Mouse (Mus musculus) midbrain, embryonic 10.5 days (tissue): Measurements from ENCODE around the gene Maml3. TPM values are rescaled to one million over a fixed set of nuclear protein-coding genes. Genes with fewer than 3 reads are reported as not detected.

Source experiments
- DNase-seq: peaks from one replicate; pipeline ENCODE4 v3.0.0-alpha.2; 2017; ENCODE audit warnings: low spot score
- H3K27ac ChIP-seq: fragments of 300-500 bp; sonication (generic); replicated peaks from 2 replicates; pipeline ENCODE4 v1.5.1; 2016; ENCODE audit warnings: mild to moderate bottlenecking
- H3K27me3 ChIP-seq: fragments of 300-500 bp; sonication (generic); 2 replicates; pipeline ENCODE4 v1.6.1; 2016; ENCODE audit warnings: low read depth, mild to moderate bottlenecking; ENCODE audit not compliant: poor library complexity, severe bottlenecking
- H3K36me3 ChIP-seq: fragments of 300-500 bp; sonication (generic); 2 replicates; pipeline ENCODE4 v1.6.1; 2016; ENCODE audit warnings: mild to moderate bottlenecking, moderate library complexity
- H3K4me1 ChIP-seq: fragments of 300-500 bp; sonication (generic); 2 replicates; pipeline ENCODE4 v1.6.1; 2016
- H3K4me3 ChIP-seq: fragments of 300-500 bp; sonication (generic); 2 replicates; pipeline ENCODE4 v1.5.1; 2016; ENCODE audit warnings: mild to moderate bottlenecking, moderate library complexity
- H3K9me3 ChIP-seq: fragments of 300-500 bp; sonication (generic); replicated peaks from 2 replicates; pipeline ENCODE4 v1.6.1; 2016; ENCODE audit warnings: mild to moderate bottlenecking
- WGBS: fragments of 180-500 bp; shearing (Covaris S2); methylation state at CpG from one replicate; pipeline ENCODE4 v1.1.7; 2016; 5-methylcytosine and 5-hydroxymethylcytosine counted together
- polyA plus RNA-seq: library from polyadenylated mRNA; unstranded; fragments of >200 nt; fragmentation: Nextera tagmentation; extraction: Ambion mirVana; gene quantifications from 2 replicates; pipeline ENCODE4 v1.2.1, GENCODE M21; 2016

Gene Maml3
- polyA plus RNA-seq, 1 experiment from 2014 or later: 5.4 TPM

DNA sequence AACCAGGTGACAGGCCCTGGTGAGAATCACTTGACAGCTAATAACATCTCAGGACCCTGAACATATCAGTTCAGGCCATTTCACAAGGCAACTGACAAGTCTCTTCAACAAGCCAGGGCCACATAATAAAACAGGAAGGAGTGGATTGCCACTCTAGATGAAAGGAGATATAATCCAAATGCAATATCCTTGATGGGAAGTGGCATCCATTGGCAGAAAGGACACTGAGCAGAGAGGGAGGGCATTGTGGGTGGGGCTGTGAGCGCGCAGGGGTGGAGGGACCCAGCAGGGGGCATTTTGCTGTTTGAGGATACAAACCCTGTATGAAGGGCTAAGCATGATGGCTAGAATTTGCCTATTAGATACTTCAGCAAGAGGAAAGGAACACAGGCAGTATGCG is 340.7 kb downstream of the Maml3 start:
- Histone ChIP-seq H3K9me3 (no peaks in the 10 kb centered on the region), H3K4me3 (no peak overlapping the region), H3K4me1 (peaks cover 31% of the 10 kb centered on the region), H3K27me3 (no peaks in the 10 kb centered on the region), H3K27ac (no peak overlapping the region), H3K36me3 (no peaks in the 10 kb centered on the region; the same call in 1 of the 2 replicates)
- no peak for DNase-seq
- WGBS: 90% methylated on average over 3 of the region's 3 CpGs

DNA sequence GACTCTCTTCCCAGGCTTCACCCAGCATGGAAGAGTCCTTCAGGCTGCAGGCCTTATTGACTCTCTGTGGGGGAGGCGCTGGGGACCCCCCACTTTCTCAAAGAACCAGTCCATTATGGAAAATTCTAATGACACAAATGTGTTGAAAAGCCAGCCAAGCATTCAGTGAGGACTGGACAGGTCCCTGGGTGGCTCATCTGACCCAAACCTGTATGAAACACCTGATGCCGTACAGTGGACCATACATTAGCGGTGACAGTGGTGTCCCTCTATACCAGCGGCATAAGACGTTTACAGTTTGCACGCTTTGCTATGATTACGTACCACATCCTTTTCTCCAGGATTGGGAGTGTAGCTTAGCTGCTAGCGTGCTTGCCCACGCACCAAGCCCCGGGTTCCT is 342.0 kb downstream of the Maml3 start:
- 93% methylated on average over 10 of the region's 10 CpGs for WGBS
- Histone ChIP-seq H3K36me3 (no peaks in the 10 kb centered on the region; the same call in 1 of the 2 replicates), H3K4me3 (no peak overlapping the region), H3K27me3 (no peaks in the 10 kb centered on the region), H3K4me1 (peaks cover 31% of the 10 kb centered on the region), H3K27ac (peak overlapping the region; percentile 57), H3K9me3 (no peaks in the 10 kb centered on the region)
- no peak for DNase-seq

DNA sequence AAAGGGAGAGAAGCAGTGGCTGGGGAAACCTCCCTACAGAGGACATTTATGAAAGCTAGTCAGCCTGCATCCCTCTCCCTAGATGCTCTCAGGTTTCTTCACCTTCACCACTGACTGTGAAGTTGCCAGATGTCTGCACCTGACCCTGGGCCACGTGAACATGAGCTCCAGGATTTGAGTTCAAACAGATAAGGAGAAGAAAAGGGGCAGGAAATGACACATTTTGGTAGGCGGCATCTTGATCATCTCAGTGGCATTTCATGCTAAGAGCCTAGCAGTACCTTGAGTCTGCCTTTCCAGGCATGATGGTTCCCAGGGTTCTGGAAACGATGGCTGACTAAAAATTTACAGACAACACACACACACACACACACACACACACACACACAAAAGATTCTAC is 345.3 kb downstream of the Maml3 start:
- Histone ChIP-seq H3K36me3 (no peaks in the 10 kb centered on the region), H3K4me3 (no peak overlapping the region), H3K27ac (no peak overlapping the region), H3K27me3 (no peaks in the 10 kb centered on the region), H3K4me1 (peaks cover 28% of the 10 kb centered on the region), H3K9me3 (no peaks in the 10 kb centered on the region)
- WGBS: 89% methylated on average over 3 of the region's 3 CpGs
- DNase-seq: no peak

DNA sequence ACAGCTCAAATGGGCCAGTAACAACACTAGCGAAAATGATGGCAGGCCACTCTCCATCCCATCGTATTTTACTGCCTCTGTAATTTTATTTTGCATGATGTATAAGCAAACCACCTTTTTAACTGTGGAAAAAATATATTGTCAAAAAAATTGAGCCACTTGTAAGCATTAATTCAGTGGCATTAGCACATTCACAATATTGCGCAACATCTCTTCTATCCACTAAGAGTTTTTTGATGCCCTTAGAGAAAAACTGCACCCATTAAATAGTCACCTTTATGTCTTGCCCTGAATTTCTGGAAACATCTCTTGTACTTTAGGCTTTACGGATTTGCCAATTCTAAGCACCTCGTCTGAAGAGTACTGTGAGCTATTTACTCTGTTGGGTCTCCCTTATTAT is 347.8 kb downstream of the Maml3 start:
- no peaks in the 10 kb centered on the region for H3K27me3 ChIP-seq
- no peaks in the 10 kb centered on the region for H3K36me3 ChIP-seq
- 91% methylated on average over 5 of the region's 5 CpGs for WGBS
- DNase-seq: no peak
- no peaks in the 10 kb centered on the region for H3K9me3 ChIP-seq
- H3K4me3 ChIP-seq: no peak overlapping the region
- H3K27ac ChIP-seq: no peak overlapping the region
- peaks cover 14% of the 10 kb centered on the region for H3K4me1 ChIP-seq

DNA sequence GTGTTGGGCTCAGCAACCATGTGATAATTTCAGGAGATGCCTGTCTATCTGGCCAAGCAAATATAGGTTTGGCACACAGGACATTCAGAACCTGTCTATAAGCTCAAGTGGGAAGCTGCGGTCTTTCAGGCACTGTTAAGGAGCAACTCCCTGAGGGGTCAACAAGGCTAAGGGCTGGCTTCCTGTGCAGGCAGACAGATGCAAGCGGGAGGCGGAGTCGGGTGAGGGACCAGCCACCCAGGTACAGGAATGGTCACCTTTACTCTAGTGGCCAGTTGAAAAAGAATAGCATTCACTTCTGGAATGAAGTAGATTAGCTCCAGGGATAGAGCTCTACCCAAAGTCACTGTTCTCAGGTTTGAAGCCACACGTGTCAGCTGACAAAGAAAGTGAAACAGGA is 348.6 kb downstream of the Maml3 start:
- WGBS: 89% methylated on average over 5 of the region's 5 CpGs
- no peak for DNase-seq
- H3K36me3 ChIP-seq: no peaks in the 10 kb centered on the region
- H3K4me1 ChIP-seq: peaks cover 14% of the 10 kb centered on the region
- no peak overlapping the region for H3K4me3 ChIP-seq
- no peaks in the 10 kb centered on the region for H3K27me3 ChIP-seq
- H3K27ac ChIP-seq: no peak overlapping the region
- H3K9me3 ChIP-seq: no peaks in the 10 kb centered on the region

DNA sequence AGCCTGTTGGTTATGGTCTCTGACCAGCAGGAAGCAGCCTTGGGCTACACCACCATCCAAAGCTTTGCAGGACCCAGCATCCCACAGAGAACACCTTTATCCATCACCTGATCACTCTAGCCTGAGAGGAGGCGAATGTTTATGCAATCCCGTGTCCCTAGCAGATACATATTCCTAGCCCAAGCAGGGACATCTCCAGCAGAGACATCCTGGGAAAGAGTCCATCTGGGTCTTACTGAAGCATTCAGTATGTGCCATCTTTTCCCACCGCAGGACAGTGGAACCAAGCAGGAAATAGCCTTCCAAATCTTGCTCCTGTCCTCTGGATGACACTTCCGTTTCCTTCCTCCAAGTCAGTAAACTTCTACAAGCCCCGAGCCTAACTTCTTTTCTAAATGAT is 351.6 kb downstream of the Maml3 start:
- Histone ChIP-seq H3K27ac (no peak overlapping the region), H3K36me3 (no peaks in the 10 kb centered on the region), H3K4me1 (peaks cover 40% of the 10 kb centered on the region), H3K27me3 (no peaks in the 10 kb centered on the region), H3K4me3 (no peak overlapping the region), H3K9me3 (no peaks in the 10 kb centered on the region)
- no peak for DNase-seq
- WGBS: 83% methylated on average over 5 of the region's 5 CpGs

DNA sequence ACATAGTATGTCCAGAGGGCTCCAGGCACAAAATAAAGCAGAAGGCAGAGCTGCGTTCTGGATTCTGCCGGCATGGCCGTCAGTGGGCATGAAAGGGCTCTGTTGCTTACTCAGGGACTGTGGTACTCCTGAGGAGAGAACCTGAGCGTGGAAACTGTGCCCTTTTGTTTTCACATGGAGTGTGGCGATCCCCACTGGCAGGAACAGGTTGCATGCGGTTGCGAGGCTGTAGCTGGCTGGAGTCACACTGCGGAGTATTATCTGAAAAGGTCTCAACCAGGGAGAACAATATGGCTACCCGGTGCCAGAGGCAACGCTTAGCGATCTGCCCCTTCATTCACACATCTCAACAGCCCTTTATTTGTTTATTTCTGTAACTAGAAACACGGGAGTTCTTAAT is 353.4 kb downstream of the Maml3 start:
- 83% methylated on average over 12 of the region's 12 CpGs for WGBS
- Histone ChIP-seq H3K27me3 (no peaks in the 10 kb centered on the region), H3K4me3 (no peak overlapping the region), H3K27ac (peak overlapping the region; percentile 74), H3K9me3 (no peaks in the 10 kb centered on the region), H3K4me1 (peaks cover 40% of the 10 kb centered on the region), H3K36me3 (0 out of 2 replicates have a peak, but pooled peaks cover 3% of the 10 kb centered on the region)
- DNase-seq: no peak

DNA sequence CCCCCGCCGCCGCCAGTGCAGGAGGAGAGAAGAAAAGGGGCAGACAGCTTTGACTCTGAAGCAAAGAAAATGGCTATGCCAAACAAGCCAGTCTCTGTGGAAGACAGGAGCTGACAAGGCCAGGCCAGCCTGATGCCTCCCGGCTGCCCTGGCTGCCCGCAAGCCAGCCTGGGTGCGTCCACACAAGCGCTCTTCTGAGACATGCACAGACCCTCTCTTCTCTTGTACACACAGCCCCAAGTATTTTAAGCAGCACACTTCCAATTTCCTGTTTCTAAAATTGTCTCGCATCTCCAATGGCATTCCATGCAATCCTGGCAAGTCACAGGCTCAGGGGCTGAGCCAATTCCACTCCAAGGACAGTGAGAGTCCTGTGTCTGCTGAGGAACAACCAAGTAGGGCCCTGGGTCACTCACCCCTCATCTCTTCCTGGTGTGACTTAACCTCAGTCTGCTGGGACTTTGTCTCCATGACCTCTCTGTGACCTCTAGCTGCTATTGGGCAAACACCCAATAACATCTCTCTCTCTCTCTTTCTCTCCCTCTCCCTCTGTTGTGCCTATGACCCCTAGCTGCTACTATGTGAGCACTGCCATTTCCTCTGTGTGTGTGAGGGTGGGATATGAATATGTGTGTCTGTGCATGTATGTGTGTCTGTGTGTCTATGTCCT is 354.9 kb downstream of the Maml3 start:
- no peak overlapping the region for H3K4me3 ChIP-seq
- peak; percentile 39 for DNase-seq

DNA sequence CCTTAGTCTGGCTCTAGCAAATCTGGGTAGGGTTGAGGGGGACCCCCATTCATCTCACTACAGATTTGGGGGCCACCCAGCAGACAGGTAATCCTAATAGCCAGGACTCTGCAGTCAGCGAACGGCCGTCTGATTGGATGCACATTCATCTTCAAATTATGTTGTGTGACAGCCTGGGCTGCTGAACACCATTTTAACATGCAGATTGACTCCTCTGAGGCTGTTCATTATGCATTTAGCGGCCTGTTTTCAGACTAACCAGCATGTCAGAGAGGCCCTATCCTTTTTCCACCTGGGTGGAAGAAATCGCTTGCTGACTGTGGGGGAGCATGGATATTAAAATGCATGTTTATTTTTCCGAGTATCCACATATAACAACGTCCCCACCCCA is 355.5 kb downstream of the Maml3 start:
- Histone ChIP-seq H3K27ac (peak overlapping the region; percentile 80), H3K4me1 (peaks cover 40% of the 10 kb centered on the region), H3K4me3 (no peak overlapping the region), H3K9me3 (no peaks in the 10 kb centered on the region), H3K36me3 (0 out of 2 replicates have a peak, but pooled peaks cover 3% of the 10 kb centered on the region), H3K27me3 (no peaks in the 10 kb centered on the region)
- DNase-seq: no peak
- WGBS: 69% methylated on average over 7 of the region's 7 CpGs

More for the DNA sequence above, 354.9 kb downstream of the Maml3 start:
- 0 out of 2 replicates have a peak, but pooled peaks cover 3% of the 10 kb centered on the region for H3K36me3 ChIP-seq
- no peaks in the 10 kb centered on the region for H3K9me3 ChIP-seq
- H3K27ac ChIP-seq: peak overlapping the region; percentile 80
- H3K4me1 ChIP-seq: peaks cover 37% of the 10 kb centered on the region
- no peaks in the 10 kb centered on the region for H3K27me3 ChIP-seq
- WGBS: 56% methylated on average over 8 of the region's 8 CpGs

DNA sequence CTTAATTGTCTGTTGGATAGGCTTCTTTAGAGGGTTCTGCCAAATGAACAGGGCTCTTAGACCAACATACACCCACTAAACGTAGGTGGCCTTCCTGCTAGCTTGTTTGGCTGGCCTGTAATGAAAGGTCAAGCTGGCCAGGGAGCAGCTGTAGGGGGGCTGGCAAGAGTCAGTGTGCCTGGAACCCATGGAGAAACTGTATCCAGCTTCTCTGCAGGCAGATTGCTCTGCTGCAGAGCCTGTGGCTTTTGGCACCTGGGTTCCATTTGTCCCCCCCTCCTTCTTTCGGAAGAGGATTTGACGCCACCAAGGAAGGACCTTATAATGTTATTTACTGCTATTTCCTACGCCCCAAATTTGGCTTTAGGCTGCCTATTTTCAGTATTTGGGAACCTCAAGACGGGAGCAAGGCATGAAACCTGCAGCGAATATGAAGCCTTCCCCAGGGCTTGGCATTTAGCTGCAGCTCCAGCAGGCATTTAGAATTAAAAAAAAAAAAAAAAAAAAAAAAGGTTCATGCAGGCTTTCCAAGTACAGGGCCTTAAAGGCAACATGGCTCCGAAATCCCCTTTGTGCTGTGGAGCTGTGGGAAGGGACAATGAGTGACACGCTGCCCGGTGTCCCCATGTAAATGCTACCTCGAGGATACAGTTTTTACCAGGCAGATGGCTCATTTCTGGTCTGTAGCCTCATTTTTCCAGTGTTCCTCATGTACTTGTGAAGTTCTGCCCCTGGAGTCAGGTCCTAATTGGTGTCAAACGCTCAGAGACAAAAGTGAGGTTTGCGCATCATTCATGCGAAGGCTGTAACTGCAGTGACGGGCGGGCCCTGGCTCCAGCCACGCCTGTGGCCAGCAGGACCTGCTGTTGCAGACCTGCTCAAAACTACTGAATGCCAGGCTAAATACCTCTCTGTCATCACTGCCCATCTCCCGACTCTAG is 356.2 kb downstream of the Maml3 start:
- no peaks in the 10 kb centered on the region for H3K27me3 ChIP-seq
- H3K4me3 ChIP-seq: no peak overlapping the region
- H3K9me3 ChIP-seq: no peaks in the 10 kb centered on the region
- DNase-seq: no peak
- 0 out of 2 replicates have a peak, but pooled peaks cover 3% of the 10 kb centered on the region for H3K36me3 ChIP-seq
- H3K27ac ChIP-seq: peak overlapping the region; percentile 80
- H3K4me1 ChIP-seq: peaks cover 42% of the 10 kb centered on the region
- 83% methylated on average over 17 of the region's 17 CpGs for WGBS

DNA sequence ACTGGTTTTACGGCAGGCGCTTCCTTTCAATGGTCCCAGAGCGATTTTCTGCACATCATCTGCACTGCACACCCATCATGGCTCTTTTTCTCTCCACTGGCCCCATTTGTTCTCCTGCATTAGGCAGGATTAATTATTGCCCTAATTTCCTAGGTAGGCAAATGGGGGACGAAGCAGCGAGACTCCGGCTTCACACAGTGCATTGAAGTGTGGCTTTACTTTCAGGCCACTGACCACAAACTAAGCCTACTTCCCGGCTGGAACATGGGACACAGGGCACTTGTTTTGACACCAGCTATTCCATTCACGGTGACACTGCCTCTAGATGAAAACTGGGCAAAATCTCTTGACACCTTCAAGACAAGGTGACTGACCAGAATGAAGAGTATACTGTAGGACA is 358.1 kb downstream of the Maml3 start:
- WGBS: 86% methylated on average over 8 of the region's 8 CpGs
- H3K27ac ChIP-seq: no peak overlapping the region
- H3K4me1 ChIP-seq: peaks cover 41% of the 10 kb centered on the region
- no peaks in the 10 kb centered on the region for H3K9me3 ChIP-seq
- DNase-seq: no peak
- no peak overlapping the region for H3K4me3 ChIP-seq
- H3K27me3 ChIP-seq: no peaks in the 10 kb centered on the region
- H3K36me3 ChIP-seq: 0 out of 2 replicates have a peak, but pooled peaks cover 5% of the 10 kb centered on the region

DNA sequence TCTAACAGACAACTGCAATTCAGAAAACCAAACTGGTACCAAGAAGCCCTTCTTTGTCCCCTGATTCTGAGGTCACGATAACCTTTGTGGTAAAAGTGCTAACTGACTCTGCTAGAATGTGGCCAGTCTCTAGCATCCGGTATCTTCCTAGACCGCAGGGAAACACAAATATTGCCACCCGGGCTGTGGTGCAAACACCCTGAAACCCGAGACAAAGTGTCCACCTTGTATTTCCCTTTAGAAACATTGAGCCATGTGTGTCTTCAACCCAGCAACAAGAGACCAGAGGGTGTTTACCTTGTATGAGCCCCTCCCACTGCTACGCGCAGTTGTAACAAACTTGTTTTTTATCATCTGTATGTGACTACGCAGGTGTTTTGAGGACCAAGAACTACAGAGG is 359.7 kb downstream of the Maml3 start:
- WGBS: 88% methylated on average over 8 of the region's 8 CpGs

DNA sequence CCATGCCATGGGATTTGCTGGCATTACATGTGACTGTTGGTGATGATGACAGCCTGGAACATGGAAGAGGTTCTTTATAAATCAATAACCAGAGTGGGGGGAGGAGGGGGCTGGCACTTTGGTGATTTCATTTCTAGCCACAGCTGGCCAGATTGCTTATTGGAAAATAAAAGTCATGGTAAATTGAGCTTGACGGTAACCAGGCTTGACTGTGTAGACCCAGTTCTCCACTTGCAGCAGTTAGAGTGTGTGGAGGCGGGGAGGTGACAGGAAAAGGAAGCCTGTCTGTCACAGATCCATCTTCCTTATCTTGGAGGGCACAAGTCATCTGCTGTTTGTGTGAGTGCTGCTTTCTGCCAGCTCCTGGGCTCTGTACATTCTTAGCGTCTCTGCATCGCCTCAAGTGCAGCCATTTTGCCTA is 360.5 kb downstream of the Maml3 start:
- Histone ChIP-seq H3K4me1 (peaks cover 36% of the 10 kb centered on the region), H3K36me3 (0 out of 2 replicates have a peak, but pooled peaks cover 5% of the 10 kb centered on the region), H3K27me3 (no peaks in the 10 kb centered on the region), H3K9me3 (no peaks in the 10 kb centered on the region), H3K27ac (peak overlapping the region; percentile 14; the same call in 1 of the 2 replicates), H3K4me3 (no peak overlapping the region)
- no peak for DNase-seq
- 88% methylated on average over 4 of the region's 4 CpGs for WGBS

More for the DNA sequence above, 359.7 kb downstream of the Maml3 start:
- H3K4me1 ChIP-seq: peaks cover 38% of the 10 kb centered on the region
- no peaks in the 10 kb centered on the region for H3K27me3 ChIP-seq
- H3K36me3 ChIP-seq: 0 out of 2 replicates have a peak, but pooled peaks cover 5% of the 10 kb centered on the region
- H3K27ac ChIP-seq: 0 out of 2 replicates have a peak overlapping the region, but pooled peaks have one; percentile 14
- no peak overlapping the region for H3K4me3 ChIP-seq
- no peaks in the 10 kb centered on the region for H3K9me3 ChIP-seq
- DNase-seq: no peak
